Mouse (Mus musculus) MN1 (cell line): ENCODE measurements around the gene Osbpl2.

Experiments used
- DNase-seq: peaks from one replicate; pipeline ENCODE4 v3.0.0-alpha.2; 2016; ENCODE audit warnings: low spot score

Gene Osbpl2

GRCm38 (mm10) chr2:180118661-180119438 is at the start of gene Osbpl2:
Gene Osbpl2, plus strand, starts transcription at chr2:180119306.
- peak; percentile 99 for DNase-seq

- no peak for DNase-seq
Observed at GRCm38 (mm10) chr2:180069770-180070480, 49.2 kb upstream of the Osbpl2 start.

- DNase-seq, result peak; percentile 96
Observed at GRCm38 (mm10) chr2:180070481-180071453, 48.3 kb upstream of the Osbpl2 start, which contains the start of gene Mtg2. Gene Mtg2, plus strand, starts transcription at chr2:180070588.

GRCm38 (mm10) chr2:180071671-180072070 is 47.4 kb upstream of the Osbpl2 start:
- DNase-seq, result no peak

- DNase-seq, result no peak
Observed at GRCm38 (mm10) chr2:180072886-180073285, 46.2 kb upstream of the Osbpl2 start.

- no peak for DNase-seq
Observed at GRCm38 (mm10) chr2:180077622-180078021, 41.5 kb upstream of the Osbpl2 start.

- DNase-seq, result no peak
Observed at GRCm38 (mm10) chr2:180080680-180081079, 38.4 kb upstream of the Osbpl2 start.

GRCm38 (mm10) chr2:180083063-180083462 is 36.0 kb upstream of the Osbpl2 start:
- DNase-seq, result no peak

- DNase-seq, result no peak
Observed at GRCm38 (mm10) chr2:180084565-180084964, 34.5 kb upstream of the Osbpl2 start.

GRCm38 (mm10) chr2:180085926-180086636 is 33.0 kb upstream of the Osbpl2 start:
- DNase-seq, result peak; percentile 45

GRCm38 (mm10) chr2:180086637-180087027 is 32.5 kb upstream of the Osbpl2 start:
- DNase-seq, result no peak

- DNase-seq, result no peak
Observed at GRCm38 (mm10) chr2:180087472-180087871, 31.6 kb upstream of the Osbpl2 start.

GRCm38 (mm10) chr2:180090285-180090684 is 28.8 kb upstream of the Osbpl2 start:
- no peak for DNase-seq

- no peak for DNase-seq
Observed at GRCm38 (mm10) chr2:180095711-180096110, 23.4 kb upstream of the Osbpl2 start.

- no peak for DNase-seq
Observed at GRCm38 (mm10) chr2:180097585-180097984, 21.5 kb upstream of the Osbpl2 start.

GRCm38 (mm10) chr2:180098167-180098566 is 20.9 kb upstream of the Osbpl2 start:
- no peak for DNase-seq

- DNase-seq, result no peak
Observed at GRCm38 (mm10) chr2:180099529-180099928, 19.6 kb upstream of the Osbpl2 start.

- no peak for DNase-seq
Observed at GRCm38 (mm10) chr2:180103151-180103977, 15.7 kb upstream of the Osbpl2 start.

- DNase-seq, result peak; percentile 70
Observed at GRCm38 (mm10) chr2:180103978-180104658, 15.0 kb upstream of the Osbpl2 start, which contains the start of gene Hrh3. Gene Hrh3, minus strand, starts transcription at chr2:180104488.
